Mouse (Mus musculus): ENCODE data around the gene Snx3.

Gene Snx3

GRCm38 (mm10) chr10:42578698-42579474 is 77.1 kb downstream of the Snx3 start:
- DNase-seq = no peak

DNA sequence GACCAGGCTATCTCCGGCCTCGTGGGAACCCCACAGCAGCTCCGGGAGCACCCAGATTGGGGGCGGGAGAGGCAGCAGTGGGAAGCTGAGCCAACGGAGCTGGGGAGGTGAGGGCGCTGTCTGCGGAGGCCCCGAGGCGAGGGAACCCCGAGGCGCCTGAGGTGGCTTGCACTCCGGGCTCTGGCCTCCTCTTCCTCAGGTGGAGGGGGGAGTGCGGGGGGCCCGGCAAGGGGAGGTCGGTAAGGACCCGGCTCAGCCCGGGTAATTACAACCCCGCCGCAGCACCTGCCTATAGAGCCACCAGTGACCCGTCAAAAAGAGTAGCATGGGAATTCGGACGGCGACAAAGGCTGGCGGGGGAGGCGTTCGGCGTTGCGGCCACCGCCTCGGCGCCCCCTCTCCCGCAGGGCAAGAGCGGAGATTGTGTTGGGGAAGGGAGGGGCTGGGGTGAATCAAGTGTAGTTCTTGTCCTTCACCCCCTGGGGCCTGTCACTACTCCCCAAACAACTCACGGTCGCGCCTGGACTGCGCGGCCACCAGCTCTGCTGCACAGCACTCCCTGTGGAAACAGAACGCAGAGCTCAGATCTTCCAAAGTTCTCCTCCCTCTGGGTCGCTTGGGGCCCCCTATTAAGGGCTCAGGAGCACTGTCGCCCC is 77.8 kb downstream of the Snx3 start:
- DNase-seq = no peak

- DNase-seq = no peak
Measured at GRCm38 (mm10) chr10:42580131-42580950, 78.5 kb downstream of the Snx3 start.

DNA sequence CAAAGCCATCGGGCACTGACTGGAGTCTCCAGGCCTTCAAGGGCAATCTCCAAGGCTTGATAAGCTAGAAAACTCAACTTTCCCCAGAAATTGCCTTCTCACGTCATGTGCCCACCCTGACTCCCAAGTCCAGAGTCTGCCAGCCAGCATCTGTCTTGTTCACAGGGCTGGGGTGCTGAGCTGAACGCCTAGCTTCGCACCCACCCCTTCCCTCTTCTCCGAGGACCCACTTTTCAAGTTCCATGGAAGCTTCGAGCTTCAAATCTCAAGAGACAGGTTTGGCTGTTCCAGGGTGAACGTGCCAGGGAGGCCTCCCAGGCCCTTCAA is 79.1 kb downstream of the Snx3 start:
- no peak for DNase-seq

DNA sequence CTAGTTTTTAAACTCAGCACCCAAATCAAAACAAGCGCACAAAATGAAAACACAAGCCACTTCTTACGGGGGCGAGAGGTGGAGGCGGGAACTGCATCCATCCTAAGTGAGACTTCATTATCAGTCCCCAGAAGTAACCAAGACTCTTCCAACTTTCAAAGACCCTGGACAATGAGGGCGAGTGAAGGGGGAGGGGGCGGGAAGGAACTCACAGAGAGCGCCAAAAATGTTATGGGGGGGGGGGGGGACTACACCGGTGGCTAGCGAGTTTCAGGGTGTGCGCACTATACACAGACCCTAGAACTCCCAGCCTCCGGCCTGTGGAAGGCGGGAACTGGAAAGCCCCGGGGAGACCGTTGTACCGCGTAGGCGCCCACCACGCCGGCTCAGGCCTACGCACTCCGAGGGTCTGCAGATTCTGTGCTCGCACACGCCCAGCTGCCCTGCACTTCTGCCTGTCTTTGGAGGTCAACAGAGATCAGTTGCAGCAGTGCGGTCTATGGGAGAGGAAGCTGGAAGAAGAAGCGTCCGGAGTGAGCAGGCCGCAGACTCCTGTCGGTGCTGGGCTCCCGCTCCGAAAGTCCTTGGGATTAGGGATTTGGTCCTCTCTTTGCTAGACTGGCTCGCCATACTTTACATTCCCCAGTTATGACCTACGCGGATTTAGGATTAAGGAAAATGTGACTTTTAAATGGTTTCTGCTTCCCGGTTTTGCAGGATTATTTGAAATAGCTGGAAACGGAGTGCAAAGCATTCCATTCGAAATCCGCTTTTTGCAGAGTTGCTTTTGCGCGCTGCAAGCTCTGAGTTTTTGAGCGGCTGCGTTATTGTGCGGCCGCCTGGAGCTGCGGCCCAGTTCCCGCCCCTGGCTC is 80.1 kb downstream of the Snx3 start:
- DNase-seq = no peak

DNA sequence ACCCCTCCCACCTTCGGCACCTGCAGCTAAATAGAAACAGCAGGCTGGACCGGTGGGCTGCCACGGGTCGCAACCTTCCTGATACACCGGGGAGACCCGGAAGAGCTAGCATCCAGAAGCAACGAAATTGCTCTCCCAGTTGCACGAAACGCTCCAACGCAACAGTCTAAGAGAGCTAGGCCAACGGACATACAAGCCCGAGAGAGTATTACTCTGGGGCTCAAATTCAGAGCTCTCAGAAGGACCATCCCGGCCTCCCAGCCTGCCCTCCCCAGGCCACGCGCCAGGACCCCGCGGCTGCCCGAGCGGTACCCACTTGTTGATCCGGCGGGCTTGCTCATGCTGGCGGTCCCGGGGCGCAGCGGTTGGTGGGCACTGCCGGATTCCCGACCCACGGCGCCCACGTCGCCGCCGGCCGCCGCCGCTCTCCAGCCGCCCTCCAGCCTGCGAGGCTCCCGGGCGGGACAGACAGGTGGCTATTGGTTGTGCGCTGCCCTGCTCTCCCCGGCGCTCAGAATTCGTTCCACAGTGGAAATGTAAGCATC is 80.8 kb downstream of the Snx3 start:
- no peak for DNase-seq

- peak; percentile 41 for DNase-seq
Measured at GRCm38 (mm10) chr10:42583157-42583872, 81.5 kb downstream of the Snx3 start, which contains the start of the genes Nr2e1 and Ostm1. Nr2e1 (minus strand) TSS chr10:42583632. Ostm1 (plus strand) TSS chr10:42583822.

DNA sequence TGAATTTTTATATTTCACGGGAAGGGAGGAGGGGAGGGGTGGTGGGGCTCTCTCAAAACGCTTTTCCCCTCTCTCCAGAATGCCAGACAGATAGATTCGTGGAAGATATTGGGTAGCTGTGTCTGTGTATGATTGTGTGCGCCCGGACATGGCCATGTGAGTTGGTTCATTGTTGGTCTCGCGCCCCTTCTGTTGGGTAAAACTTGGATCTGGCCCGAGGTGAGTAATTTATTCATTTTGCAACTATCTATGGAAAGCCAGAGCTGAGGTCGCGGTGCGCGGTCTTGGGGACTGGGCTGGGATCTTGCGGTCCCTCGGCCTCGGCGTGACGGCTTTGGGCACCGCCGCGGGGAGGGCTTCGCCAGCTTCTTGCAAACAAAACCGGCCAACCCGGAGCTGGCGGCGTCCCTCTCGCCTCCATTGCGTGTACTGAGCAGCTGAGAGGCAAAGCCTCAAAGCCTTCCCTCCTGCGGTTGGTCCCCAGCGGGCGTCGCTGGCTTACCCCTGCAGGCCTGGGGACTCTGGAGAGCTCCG is 82.1 kb downstream of the Snx3 start:
- no peak for DNase-seq

- DNase-seq = no peak
Measured at GRCm38 (mm10) chr10:42584436-42584983, 82.7 kb downstream of the Snx3 start.
